Mouse (Mus musculus): Measurements from ENCODE around the gene Car5a. TPM values are rescaled to one million over a fixed set of nuclear protein-coding genes. Genes with fewer than 3 reads are reported as not detected.

Gene Car5a
- total and polyA plus RNA-seq, 3 experiments, result 0.08 TPM; not detected in 2

GRCm38 (mm10) chr8:121943716-121944115, 988 bp downstream of the Car5a start:
- no peak for TF ChIP-seq RCOR1 (IDR thresholded peaks at IDR 0.05; ENCODE audit: low read depth, low read length)
- no peak for TF ChIP-seq RAD21 (IDR thresholded peaks at IDR 0.05; ENCODE audit: low read depth, low read length)
- no peak for TF ChIP-seq ZKSCAN1 (IDR thresholded peaks at IDR 0.05; ENCODE audit: low read depth, low read length)
- TF ChIP-seq ELF1 (IDR thresholded peaks at IDR 0.05; ENCODE audit: low read depth, low read length), result no peak
- no peak for TF ChIP-seq MAZ (IDR thresholded peaks at IDR 0.05; ENCODE audit: low read depth, low read length)
- TF ChIP-seq BHLHE40 (IDR thresholded peaks at IDR 0.05; ENCODE audit: borderline replicate concordance, low read depth, low read length), result no peak
- H3K9ac ChIP-seq (ENCODE audit: control insufficient read depth, low read depth, low read length, poor library complexity, severe bottlenecking), result no peak overlapping the region

GRCm38 (mm10) chr8:121943057-121943540, 1.6 kb downstream of the Car5a start:
- Histone ChIP-seq H3K4me1 (ENCODE audit: control insufficient read depth in 1 of 2, insufficient read depth in 2 of 2, low read length in 2 of 2) (peaks cover 0 to 11% of the 10 kb centered on the region in 2 experiments; a peak in 3 of 4 replicates), H3K9ac (ENCODE audit: control insufficient read depth, low read depth, low read length, poor library complexity, severe bottlenecking) (no peak overlapping the region), H3K79me2 (ENCODE audit: control insufficient read depth, insufficient read depth, low read length, poor library complexity) (peaks cover 1% of the 10 kb centered on the region; the same call in 1 of the 2 replicates), H3K36me3 (ENCODE audit: control insufficient read depth in 1 of 2, insufficient read depth in 2 of 2, low read length in 2 of 2) (peaks cover 0 to 5% of the 10 kb centered on the region in 2 experiments; a peak in 1 of 4 replicates), H3K27ac (ENCODE audit: control insufficient read depth, low read depth, low read length) (no peak overlapping the region), H3K4me3 (ENCODE audit: control insufficient read depth in 1 of 2, insufficient read depth in 1 of 2, low read depth in 2 of 2, low read length in 2 of 2) (no peak overlapping the region), H3K27me3 (ENCODE audit: control insufficient read depth in 1 of 2, insufficient read depth in 2 of 2, low read length in 2 of 2) (no peaks in the 10 kb centered on the region), H3K9me3 (replicated peaks; ENCODE audit: insufficient read depth, low read length) (no peaks in the 10 kb centered on the region)
- DNase-seq (ENCODE audit: low read depth, low spot score), result no peak
- no peak for TF ChIP-seq POLR2A (IDR thresholded peaks at IDR 0.05; ENCODE audit: control insufficient read depth in 1 of 2, insufficient read depth in 1 of 2, low read depth in 1 of 2, low read length in 2 of 2, poor library complexity in 1 of 2)
- TF ChIP-seq CHD1 (IDR thresholded peaks at IDR 0.05; ENCODE audit: low read depth, low read length), result no peak
- no peak for TF ChIP-seq GATA1 (IDR thresholded peaks at IDR 0.05; ENCODE audit: low read depth, low read length)
- TF ChIP-seq EP300 (IDR thresholded peaks at IDR 0.05; ENCODE audit: low read depth in 1 of 2, low read length in 2 of 2), result no peak
- no peak for TF ChIP-seq USF2 (IDR thresholded peaks at IDR 0.05; ENCODE audit: borderline replicate concordance in 1 of 2, insufficient read depth in 1 of 2, low read depth in 1 of 2, low read length in 2 of 2)
- no peak for TF ChIP-seq ZNF384 (IDR thresholded peaks at IDR 0.05; ENCODE audit: low read depth, low read length)
- no peak for TF ChIP-seq ZC3H11A (IDR thresholded peaks at IDR 0.05; ENCODE audit: low read depth, low read length)
- TF ChIP-seq BHLHE40 (IDR thresholded peaks at IDR 0.05; ENCODE audit: borderline replicate concordance, low read depth, low read length), result no peak

More at GRCm38 (mm10) chr8:121943716-121944115, 988 bp downstream of the Car5a start:
- no peaks in the 10 kb centered on the region for H3K9me3 ChIP-seq (replicated peaks; ENCODE audit: insufficient read depth, low read length)
- H3K4me3 ChIP-seq (ENCODE audit: control insufficient read depth in 1 of 2, insufficient read depth in 1 of 2, low read depth in 2 of 2, low read length in 2 of 2), result no peak overlapping the region
- DNase-seq (ENCODE audit: low read depth, low spot score), result no peak
- no peak overlapping the region for H3K27ac ChIP-seq (ENCODE audit: control insufficient read depth, low read depth, low read length)
- no peaks in the 10 kb centered on the region for H3K27me3 ChIP-seq (ENCODE audit: control insufficient read depth in 1 of 2, insufficient read depth in 2 of 2, low read length in 2 of 2)
- H3K4me1 ChIP-seq (ENCODE audit: control insufficient read depth in 1 of 2, insufficient read depth in 2 of 2, low read length in 2 of 2), result peaks cover 0 to 13% of the 10 kb centered on the region in 2 experiments; a peak in 3 of 4 replicates
- peaks cover 0 to 5% of the 10 kb centered on the region in 2 experiments; a peak in 1 of 4 replicates for H3K36me3 ChIP-seq (ENCODE audit: control insufficient read depth in 1 of 2, insufficient read depth in 2 of 2, low read length in 2 of 2)
- H3K79me2 ChIP-seq (ENCODE audit: control insufficient read depth, insufficient read depth, low read length, poor library complexity), result peaks cover 1% of the 10 kb centered on the region; the same call in 1 of the 2 replicates

GRCm38 (mm10) chr8:121938732-121939131, 6.0 kb downstream of the Car5a start:
- no peak for TF ChIP-seq ETS1 (IDR thresholded peaks at IDR 0.05; ENCODE audit: low read depth, low read length)
- no peak for TF ChIP-seq KAT2A (conservative IDR thresholded peaks at IDR 0.05; ENCODE audit: low read depth, low read length)
- no peak for TF ChIP-seq CHD2 (IDR thresholded peaks at IDR 0.05; ENCODE audit: low read length)
- H3K4me3 ChIP-seq (ENCODE audit: control insufficient read depth in 1 of 2, insufficient read depth in 1 of 2, low read depth in 2 of 2, low read length in 2 of 2), result no peak overlapping the region
- no peaks in the 10 kb centered on the region for H3K9me3 ChIP-seq (replicated peaks; ENCODE audit: insufficient read depth, low read length)
- no peak overlapping the region for H3K27ac ChIP-seq (ENCODE audit: control insufficient read depth, low read depth, low read length)
- H3K36me3 ChIP-seq (ENCODE audit: control insufficient read depth in 1 of 2, insufficient read depth in 2 of 2, low read length in 2 of 2), result no peaks in the 10 kb centered on the region
- H3K79me2 ChIP-seq (ENCODE audit: control insufficient read depth, insufficient read depth, low read length, poor library complexity), result no peaks in the 10 kb centered on the region
- no peaks in the 10 kb centered on the region for H3K27me3 ChIP-seq (ENCODE audit: control insufficient read depth in 1 of 2, insufficient read depth in 2 of 2, low read length in 2 of 2)
- 0 out of 4 replicates have a peak, but pooled peaks cover 0 to 3% of the 10 kb centered on the region in 2 experiments for H3K4me1 ChIP-seq (ENCODE audit: control insufficient read depth in 1 of 2, insufficient read depth in 2 of 2, low read length in 2 of 2)
- no peak overlapping the region for H3K9ac ChIP-seq (ENCODE audit: control insufficient read depth, low read depth, low read length, poor library complexity, severe bottlenecking)
- DNase-seq (ENCODE audit: low read depth, low spot score), result no peak
